Mouse (Mus musculus): ENCODE measurements at regions not wholly inside any gene's neighbourhood (a gene's known extent, or its start where the extent isn't known, plus 50 kb on each side); places are given as distances from the start of the nearest gene placed in this dataset.

DNA sequence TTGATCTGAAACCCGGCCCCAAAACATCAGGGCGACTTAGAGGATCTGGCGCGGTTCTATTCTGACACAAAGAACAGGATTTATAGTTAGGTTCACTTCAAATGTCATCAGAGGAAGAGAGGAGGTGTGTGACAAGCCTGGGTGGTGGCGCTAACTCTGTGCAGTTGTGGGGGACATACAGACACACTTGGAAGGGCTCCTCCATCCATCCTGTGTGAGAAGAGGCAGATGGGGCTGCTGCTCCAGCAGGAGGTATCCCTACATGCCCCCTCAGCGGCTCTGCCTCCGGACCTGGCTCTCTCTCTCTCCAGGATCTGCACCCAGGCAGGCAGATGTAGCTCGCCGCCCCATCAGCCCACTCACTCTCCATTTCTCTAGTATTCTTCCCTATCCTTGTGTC is 188.6 kb downstream of the Matn1 start:
- H3K27ac ChIP-seq (replicated peaks; ENCODE audit: low read depth, low read length) = no peak overlapping the region
- H3K9ac ChIP-seq (ENCODE audit: low read depth, low read length, severe bottlenecking) = no peak overlapping the region
- ATAC-seq (ENCODE audit: low FRiP score, low read depth) (no peak), DNase-seq (ENCODE audit: low spot score) (no peak)
- WGBS = 57% methylated on average over 9 of the region's 9 CpGs
- no peak overlapping the region for H3K4me3 ChIP-seq (replicated peaks; ENCODE audit: low read length)
- no peaks in the 10 kb centered on the region for H3K9me3 ChIP-seq (ENCODE audit: control insufficient read depth, low read length)
- H3K36me3 ChIP-seq (ENCODE audit: control insufficient read depth, insufficient read depth, low read length) = no peaks in the 10 kb centered on the region
- no peaks in the 10 kb centered on the region for H3K4me1 ChIP-seq (ENCODE audit: control insufficient read depth, insufficient read depth, low read length)
- H3K27me3 ChIP-seq (ENCODE audit: control insufficient read depth, insufficient read depth, low read length) = no peaks in the 10 kb centered on the region
- TF ChIP-seq POLR2A (IDR thresholded peaks at IDR 0.05; ENCODE audit: borderline replicate concordance, extremely low read depth, insufficient read depth, insufficient read length) = no peak
- no peak overlapping the region for H3K4me2 ChIP-seq (replicated peaks; ENCODE audit: low read depth, low read length, severe bottlenecking)

DNA sequence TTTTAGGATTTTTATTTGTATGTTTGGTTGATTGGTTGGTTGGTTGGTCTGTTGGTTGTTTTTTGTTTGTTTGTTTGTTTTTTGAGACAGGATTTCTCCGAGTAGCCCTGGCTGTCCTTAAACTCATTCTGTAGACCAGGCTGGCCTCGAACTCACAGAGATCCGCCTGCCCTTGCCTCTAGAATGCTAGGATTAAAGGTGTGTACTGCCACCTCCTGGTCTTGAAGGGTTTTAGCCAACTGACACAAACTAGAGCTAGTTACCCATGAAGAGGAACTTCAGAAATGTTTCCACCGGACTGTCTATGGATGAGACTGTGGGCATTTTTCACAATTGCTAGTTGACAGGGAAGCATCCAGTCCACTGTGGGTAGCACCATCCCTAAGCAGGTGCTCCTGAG is 191.7 kb downstream of the Matn1 start:
- 82% methylated on average over 4 of the region's 4 CpGs for WGBS
- ATAC-seq (ENCODE audit: low FRiP score, low read depth) (no peak), DNase-seq (ENCODE audit: low spot score) (no peak)
- Histone ChIP-seq H3K27me3 (ENCODE audit: control insufficient read depth, insufficient read depth, low read length) (no peaks in the 10 kb centered on the region), H3K4me2 (replicated peaks; ENCODE audit: low read depth, low read length, severe bottlenecking) (no peak overlapping the region), H3K36me3 (ENCODE audit: control insufficient read depth, insufficient read depth, low read length) (no peaks in the 10 kb centered on the region), H3K4me1 (ENCODE audit: control insufficient read depth, insufficient read depth, low read length) (no peaks in the 10 kb centered on the region), H3K4me3 (replicated peaks; ENCODE audit: low read length) (no peak overlapping the region), H3K9ac (ENCODE audit: low read depth, low read length, severe bottlenecking) (no peak overlapping the region), H3K9me3 (ENCODE audit: control insufficient read depth, low read length) (no peaks in the 10 kb centered on the region), H3K27ac (replicated peaks; ENCODE audit: low read depth, low read length) (no peak overlapping the region)
- no peak for TF ChIP-seq POLR2A (IDR thresholded peaks at IDR 0.05; ENCODE audit: borderline replicate concordance, extremely low read depth, insufficient read depth, insufficient read length)

DNA sequence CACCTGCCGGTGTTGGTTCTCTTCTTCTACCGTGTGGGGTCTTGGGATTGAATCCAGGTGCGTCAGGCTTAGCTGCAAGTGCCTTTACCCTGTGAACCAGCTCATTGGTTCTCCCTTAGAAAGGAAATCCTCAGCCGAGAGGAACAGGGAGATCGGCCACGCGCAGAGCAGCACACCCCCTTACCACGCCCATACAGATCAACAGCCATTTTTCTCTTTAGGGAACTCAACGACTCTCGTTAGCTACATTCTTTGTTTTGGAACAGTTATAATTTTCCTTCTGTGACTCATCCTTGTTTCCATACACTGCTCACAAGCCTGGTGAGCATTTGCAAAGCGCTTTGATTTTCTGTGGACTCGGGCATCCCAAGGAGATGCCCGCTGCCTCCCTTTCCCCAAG is 194.7 kb downstream of the Matn1 start:
- 66% methylated on average over 13 of the region's 13 CpGs for WGBS
- no peak for ATAC-seq (ENCODE audit: low FRiP score, low read depth)
- H3K4me3 ChIP-seq (replicated peaks; ENCODE audit: low read length) = no peak overlapping the region

DNA sequence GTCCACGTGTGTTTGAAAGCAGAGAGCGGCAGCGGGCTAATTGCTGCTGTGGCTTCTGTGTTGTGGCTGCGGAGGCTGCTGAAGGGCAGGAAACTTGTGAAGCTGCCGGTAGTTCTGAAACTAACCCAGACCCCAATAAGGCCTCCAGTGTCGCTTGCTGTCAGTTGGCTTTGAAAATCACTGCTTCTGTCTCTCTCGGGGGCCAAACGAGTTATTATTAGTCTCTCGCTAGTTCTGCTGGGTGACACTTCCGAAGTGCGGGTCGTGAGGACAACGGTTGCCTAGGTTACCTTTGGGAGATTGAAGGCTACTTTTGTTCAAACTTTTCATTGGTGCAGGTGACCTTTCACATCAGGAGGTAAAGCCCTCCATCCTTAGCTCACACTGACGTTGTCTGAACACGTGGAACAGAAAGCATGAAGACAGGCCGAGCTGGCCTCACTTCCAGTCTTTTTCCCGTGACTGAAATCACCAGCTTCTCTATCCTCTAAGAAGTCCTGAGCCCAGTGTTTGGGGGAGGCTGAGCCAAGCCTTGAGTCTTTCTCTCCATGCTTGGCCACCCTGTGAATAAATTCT is 197.8 kb downstream of the Matn1 start:
- TF ChIP-seq POLR2A (IDR thresholded peaks at IDR 0.05; ENCODE audit: borderline replicate concordance, extremely low read depth, insufficient read depth, insufficient read length) = no peak
- ATAC-seq (ENCODE audit: low FRiP score, low read depth) = no peak
- H3K4me2 ChIP-seq (replicated peaks; ENCODE audit: low read depth, low read length, severe bottlenecking) = no peak overlapping the region
- H3K4me3 ChIP-seq (replicated peaks; ENCODE audit: low read length) = no peak overlapping the region
- H3K9me3 ChIP-seq (ENCODE audit: control insufficient read depth, low read length) = no peaks in the 10 kb centered on the region
- WGBS = 72% methylated on average over 17 of the region's 17 CpGs
- DNase-seq (ENCODE audit: low spot score) = no peak
- H3K9ac ChIP-seq (ENCODE audit: low read depth, low read length, severe bottlenecking) = no peak overlapping the region
- H3K36me3 ChIP-seq (ENCODE audit: control insufficient read depth, insufficient read depth, low read length) = no peaks in the 10 kb centered on the region
- no peaks in the 10 kb centered on the region for H3K4me1 ChIP-seq (ENCODE audit: control insufficient read depth, insufficient read depth, low read length)
- no peaks in the 10 kb centered on the region for H3K27me3 ChIP-seq (ENCODE audit: control insufficient read depth, insufficient read depth, low read length)
- H3K27ac ChIP-seq (replicated peaks; ENCODE audit: low read depth, low read length) = no peak overlapping the region

More for the DNA sequence above, 194.7 kb downstream of the Matn1 start:
- Histone ChIP-seq H3K9me3 (ENCODE audit: control insufficient read depth, low read length) (no peaks in the 10 kb centered on the region), H3K4me1 (ENCODE audit: control insufficient read depth, insufficient read depth, low read length) (no peaks in the 10 kb centered on the region), H3K36me3 (ENCODE audit: control insufficient read depth, insufficient read depth, low read length) (no peaks in the 10 kb centered on the region), H3K27ac (replicated peaks; ENCODE audit: low read depth, low read length) (no peak overlapping the region), H3K9ac (ENCODE audit: low read depth, low read length, severe bottlenecking) (no peak overlapping the region), H3K27me3 (ENCODE audit: control insufficient read depth, insufficient read depth, low read length) (no peaks in the 10 kb centered on the region), H3K4me2 (replicated peaks; ENCODE audit: low read depth, low read length, severe bottlenecking) (no peak overlapping the region)
- no peak for DNase-seq (ENCODE audit: low spot score)
- no peak for TF ChIP-seq POLR2A (IDR thresholded peaks at IDR 0.05; ENCODE audit: borderline replicate concordance, extremely low read depth, insufficient read depth, insufficient read length)

DNA sequence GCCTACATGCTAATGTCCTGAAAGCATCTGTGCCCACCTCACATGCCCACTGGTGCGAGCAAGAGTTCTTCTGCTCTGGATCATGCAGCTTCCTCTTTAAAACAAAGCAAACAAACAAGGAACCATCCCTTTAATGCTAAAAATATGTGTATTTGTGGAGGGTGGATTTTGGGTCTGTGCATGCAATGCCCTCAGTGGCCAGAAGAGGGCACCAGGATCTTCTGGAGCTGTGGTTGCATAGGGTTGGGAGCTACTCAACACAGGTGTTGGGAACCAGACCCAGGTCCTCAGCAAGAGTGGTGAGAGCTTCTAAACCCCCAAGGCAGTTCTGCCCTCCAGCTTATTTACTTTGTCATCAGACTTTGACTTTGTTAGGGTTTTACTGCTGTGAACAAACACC is 201.3 kb downstream of the Matn1 start:
- ATAC-seq (ENCODE audit: low FRiP score, low read depth) = no peak
- Histone ChIP-seq H3K4me2 (replicated peaks; ENCODE audit: low read depth, low read length, severe bottlenecking) (no peak overlapping the region), H3K4me3 (replicated peaks; ENCODE audit: low read length) (no peak overlapping the region), H3K9me3 (ENCODE audit: control insufficient read depth, low read length) (no peaks in the 10 kb centered on the region), H3K36me3 (ENCODE audit: control insufficient read depth, insufficient read depth, low read length) (no peaks in the 10 kb centered on the region), H3K9ac (ENCODE audit: low read depth, low read length, severe bottlenecking) (no peak overlapping the region), H3K4me1 (ENCODE audit: control insufficient read depth, insufficient read depth, low read length) (no peaks in the 10 kb centered on the region), H3K27me3 (ENCODE audit: control insufficient read depth, insufficient read depth, low read length) (no peaks in the 10 kb centered on the region), H3K27ac (replicated peaks; ENCODE audit: low read depth, low read length) (no peak overlapping the region)
- TF ChIP-seq POLR2A (IDR thresholded peaks at IDR 0.05; ENCODE audit: borderline replicate concordance, extremely low read depth, insufficient read depth, insufficient read length) = no peak
- no peak for DNase-seq (ENCODE audit: low spot score)
- WGBS = 82% methylated on average over 1 of the region's 1 CpGs
